Mouse (Mus musculus) 3134 (cell line): ENCODE results near the gene Prph.
"Not testable (repeated sequence)": the region's sequence is repeated elsewhere in the genome, so short reads cannot be mapped to it uniquely, and the experiment has no call there.

Experiments used
- DNase-seq: peaks from one replicate; pipeline ENCODE4 v3.0.0-alpha.2; 2011; ENCODE audit warnings: low spot score; ENCODE audit not compliant: insufficient read length; ENCODE audit errors: extremely low read depth

Gene Prph

DNA sequence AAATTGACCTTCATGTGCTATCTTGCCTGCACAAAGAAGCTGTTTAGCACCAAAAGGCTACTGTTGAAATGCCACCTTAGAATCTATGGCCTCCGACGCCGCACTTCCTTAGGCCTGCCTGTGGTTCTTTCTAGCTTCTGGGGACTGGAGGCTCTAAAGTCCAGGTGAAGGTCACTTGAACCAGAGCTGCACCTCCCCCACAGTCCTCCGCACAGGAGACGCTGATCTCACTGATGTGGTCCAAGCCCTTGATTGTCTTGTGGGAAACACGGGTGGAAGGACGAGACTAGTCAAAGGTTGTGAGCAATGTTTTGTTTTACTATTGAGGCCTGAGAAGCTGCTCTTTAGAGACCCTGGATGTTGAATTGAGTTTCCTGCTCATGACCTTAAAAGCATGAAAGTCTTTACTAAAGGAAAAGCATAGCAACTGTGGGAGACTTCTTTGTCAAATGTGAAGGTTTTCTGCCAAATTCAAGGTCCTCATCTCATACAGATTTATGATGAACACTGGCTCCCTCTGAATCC lies 22.2 kb upstream of the Prph start:
- DNase-seq = peak; percentile 31

DNA sequence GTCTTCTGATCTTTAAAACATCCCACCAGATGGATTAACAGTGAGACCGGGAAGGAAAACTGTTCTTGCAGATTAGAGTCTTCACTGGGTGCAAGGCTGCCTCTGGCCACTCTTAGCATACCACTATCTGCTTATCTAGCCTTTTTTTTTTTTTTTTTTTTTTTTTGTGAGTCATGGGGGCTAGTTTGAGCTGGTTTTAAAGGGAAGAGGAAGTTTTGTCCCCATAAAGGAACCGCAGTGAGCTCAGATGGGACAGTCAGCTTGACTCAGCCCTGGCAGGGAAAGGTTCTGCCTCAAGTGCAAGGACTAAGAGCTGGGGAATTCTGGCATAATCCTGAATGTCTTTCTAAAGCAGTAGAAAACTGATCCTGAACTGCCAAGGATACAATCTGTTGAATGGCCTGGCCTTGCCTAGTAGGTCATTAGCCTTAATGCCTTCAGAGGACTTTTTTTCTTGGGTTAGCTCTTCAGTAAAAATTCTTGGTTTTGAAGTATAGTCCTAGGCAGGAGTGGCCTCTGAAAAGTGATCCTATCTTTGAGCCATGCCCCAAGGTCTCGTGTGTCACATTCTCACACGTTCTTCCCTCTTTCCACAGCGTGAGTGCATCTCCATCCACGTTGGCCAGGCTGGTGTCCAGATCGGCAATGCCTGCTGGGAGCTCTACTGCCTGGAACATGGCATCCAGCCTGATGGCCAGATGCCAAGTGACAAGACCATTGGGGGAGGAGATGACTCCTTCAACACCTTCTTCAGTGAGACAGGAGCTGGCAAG lies 21.3 kb upstream of the Prph start:
- peak; percentile 76 for DNase-seq

DNA sequence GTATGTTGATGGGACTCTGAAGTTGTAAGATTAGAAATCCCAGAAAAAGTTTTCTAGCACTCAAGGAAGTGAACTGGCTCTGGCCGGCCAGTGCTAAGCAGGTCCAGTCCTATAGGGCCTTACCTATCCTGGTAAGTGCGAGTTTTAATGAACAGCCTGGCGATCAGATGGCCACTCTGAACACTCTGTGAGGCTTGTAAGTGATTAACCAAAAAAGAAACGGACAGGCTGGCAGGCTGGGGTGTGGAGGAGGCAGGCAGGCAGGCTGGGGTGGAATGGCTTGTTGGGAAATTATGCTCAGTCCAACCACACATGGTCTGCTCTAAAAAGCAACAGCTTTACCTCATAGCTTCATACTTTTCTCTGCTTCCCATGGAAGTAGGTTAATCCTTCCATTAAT lies 19.5 kb upstream of the Prph start:
- no peak for DNase-seq

DNA sequence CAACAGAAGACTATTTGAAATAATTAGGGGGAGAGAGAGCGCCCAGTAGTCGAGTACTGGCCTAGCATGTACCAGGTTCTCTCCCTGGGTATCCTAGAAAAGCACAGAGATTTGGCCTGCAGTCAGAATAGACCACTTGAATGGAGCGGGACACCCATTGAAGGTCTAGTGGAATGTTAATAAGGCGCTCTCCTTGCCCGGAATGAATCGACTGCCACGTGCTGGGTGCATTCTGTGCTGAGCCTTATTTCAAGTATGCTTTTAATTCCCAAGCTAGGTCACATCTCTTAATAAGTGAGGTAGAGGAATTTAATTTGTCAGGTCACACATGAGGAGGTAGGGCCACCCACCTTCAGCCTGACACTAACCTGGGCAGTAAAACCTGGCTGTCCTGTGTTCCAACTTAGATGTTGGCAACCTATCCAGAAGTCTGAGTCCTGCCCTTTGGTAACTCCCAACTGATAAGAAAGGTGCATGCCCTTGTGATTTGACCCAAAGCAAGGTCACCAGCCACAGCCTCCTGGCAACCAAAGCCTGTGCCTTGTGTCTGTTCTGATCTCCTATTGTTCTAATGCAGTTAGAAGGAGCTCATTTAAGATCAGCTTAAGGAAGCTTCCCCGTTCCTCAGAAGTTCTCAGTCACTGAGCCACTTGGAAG lies 18.6 kb upstream of the Prph start:
- DNase-seq = no peak

DNA sequence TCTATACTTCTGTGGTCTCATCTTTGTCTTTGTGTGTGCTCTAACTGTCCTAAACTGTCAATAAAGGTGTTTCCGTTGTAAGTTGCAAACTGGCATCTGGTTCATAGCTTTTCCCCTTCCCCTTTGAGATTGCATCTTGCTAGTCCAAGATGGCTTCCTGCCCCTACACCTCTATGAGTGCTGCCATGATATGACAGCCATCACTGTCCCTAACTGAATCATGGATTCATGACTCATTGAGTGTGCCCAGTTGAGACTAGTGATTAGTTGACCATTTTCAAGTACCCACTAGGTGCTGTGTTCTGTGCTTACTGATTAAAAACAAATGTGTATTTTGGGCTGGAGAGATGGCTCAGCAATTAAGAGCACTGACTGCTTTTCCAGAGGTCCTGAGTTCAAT lies 16.9 kb upstream of the Prph start:
- DNase-seq = no peak

DNA sequence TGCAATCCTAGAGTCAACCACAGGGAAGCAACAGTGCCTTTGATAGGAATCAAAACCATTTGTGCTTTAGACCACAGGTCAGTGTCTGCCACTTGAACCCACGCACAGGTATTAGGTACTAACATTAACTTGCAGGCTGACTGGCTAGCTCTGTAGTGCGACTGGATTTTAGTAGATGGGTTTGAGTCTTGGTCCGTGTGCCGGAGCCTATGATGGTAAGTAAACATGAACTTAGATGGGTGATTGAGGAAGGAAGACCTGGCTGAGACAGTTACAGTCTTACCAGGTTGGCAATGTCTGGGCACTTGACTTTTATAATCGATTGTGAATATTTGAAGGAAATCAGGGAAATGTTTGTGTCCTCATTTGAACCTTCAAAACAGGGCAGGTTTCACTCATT lies 16.2 kb upstream of the Prph start:
- DNase-seq = no peak

DNA sequence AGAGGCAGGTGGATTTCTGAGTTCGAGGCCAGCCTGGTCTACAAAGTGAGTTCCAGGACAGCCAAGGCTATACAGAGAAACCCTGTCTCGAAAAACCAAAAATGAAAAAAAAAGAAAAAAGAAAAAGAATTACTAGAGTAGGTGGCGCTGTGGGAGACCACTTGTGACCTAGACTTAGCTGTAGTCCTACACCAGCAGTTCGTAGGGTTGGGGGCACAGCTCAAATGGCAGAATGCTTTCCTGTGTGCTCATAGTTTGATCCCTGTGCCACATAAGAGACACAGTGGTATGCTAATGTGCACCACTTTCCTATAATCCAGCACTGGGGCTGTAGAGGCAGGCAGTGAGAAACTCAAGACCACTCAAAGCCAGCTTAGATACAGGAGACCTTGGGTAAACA lies 15.7 kb upstream of the Prph start:
- no peak for DNase-seq

DNA sequence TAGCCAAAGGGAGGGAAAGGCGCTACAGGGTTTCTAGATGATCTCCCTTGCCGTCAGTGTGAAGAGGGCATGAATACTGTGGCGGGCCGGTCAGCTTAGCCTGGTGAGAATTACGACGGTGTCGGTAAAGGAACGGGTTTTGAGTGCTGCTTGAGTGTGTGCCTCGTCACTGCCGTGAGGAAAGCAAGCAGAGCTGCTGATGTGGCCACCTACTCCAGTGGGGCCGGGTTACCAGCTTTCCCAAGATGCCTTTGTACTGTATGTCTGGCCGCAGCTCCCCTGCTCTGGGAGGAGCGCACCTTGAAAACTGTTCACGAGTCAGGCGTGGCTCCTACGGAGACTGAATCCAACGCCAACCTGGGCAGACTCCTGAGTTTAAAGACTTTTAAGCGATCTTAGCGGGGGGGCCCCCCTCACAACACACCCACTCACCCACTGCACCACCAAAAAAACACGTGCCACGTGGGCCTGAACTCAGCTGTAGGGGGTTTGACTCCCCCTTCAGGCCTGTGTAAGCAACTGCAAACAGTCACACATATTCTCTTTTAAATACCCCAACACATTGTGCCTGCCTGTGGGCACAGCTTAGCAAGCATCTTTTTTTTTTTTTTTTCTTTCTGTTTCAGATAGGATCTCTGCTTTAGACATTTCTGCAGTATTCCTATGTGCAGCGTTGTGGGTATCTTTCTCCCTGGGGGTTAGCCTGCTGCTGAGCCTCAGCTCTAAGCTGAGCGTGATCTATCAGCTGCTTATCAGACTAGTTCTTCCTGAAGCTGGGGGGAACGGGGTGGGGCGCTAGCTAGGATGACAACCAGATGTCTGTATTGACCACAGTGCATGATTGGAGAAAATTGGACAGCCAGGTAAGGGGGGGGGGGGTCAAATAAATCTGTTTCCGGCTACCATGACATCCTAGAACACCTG lies 14.7 kb upstream of the Prph start:
- DNase-seq = peak; percentile 52

DNA sequence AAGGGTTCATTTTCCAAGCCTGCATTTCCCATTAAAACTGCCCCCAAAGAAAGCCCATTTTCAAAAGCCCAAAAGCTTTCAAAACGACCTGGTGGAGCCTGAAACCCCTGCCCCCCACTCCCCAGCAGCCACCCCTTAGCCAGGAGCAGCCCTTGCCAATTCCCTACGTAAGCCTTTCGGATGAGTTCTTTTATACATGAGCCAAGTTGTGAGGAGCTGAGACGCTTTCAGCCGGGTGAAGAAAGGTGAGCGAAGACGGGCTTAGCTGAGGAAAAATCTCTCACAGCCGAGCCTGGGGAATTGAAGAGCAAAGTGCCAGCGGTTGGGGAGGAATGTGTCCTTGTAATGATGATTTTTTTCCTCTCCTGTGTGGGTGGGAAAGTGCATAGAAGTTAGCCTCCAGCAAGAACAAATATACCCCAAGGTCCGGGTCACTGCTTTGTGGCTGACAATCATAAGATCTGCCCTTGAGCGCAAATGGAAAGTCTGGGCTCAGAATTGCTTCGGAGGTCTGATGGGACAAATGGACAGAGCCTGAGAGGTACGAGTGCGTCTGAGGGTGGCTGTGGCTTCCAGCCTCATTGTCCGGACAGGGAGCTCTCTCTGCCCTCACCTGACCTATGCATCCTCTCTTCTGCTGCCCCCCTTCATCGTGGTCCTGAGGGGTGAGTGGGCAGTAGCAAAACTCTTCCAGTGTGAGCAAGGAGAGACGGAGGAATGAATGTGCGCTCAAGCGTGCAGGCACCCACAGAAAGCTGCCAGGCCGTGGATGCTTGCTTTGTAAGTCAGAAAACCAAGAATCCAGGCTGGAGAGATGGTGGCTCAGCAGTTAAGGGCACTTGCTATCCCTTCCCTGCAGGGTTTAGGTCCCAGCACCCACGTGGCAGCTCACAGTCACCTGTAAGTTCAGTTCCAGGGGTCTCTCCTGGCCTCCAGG lies 13.8 kb upstream of the Prph start:
- no peak for DNase-seq

DNA sequence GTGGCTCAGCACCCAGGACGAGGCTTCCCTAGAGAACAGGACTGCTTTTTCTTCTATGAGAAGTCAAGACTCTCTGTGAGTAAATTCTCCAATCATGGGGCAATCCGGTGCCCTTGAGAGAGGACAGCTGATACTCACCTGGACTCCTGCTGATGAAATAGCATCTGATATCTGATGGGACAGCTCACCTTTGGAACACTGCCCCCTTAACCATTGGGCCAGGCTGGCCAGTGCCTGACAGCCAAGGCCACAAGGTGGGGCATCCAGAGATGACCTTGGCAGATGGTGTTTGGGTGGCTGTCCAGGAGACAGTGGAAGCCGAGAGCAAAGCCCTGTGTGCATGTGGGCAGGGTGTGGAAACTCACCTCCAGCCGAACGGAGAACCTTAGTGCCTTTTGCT lies 12.6 kb upstream of the Prph start:
- no peak for DNase-seq

DNA sequence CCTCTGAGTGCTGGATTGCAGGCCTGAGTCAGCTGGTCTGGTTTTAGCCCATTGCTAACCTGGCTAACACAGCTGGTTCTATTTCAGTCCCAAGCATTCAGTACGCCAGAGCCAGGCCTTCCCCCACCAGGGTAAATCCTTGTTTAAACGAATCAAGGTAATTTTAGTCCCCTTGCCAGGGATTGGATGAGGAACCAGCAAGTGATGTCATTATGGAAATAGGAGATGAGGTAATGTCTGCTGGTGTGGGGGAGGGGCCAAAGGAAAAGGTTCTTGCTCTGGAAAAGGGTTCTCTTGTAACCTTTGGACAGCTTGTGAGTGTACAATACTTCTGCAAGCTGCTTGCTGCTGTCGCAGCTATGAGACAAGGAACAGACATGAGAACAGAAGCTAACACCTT lies 10.1 kb upstream of the Prph start:
- DNase-seq = no peak

DNA sequence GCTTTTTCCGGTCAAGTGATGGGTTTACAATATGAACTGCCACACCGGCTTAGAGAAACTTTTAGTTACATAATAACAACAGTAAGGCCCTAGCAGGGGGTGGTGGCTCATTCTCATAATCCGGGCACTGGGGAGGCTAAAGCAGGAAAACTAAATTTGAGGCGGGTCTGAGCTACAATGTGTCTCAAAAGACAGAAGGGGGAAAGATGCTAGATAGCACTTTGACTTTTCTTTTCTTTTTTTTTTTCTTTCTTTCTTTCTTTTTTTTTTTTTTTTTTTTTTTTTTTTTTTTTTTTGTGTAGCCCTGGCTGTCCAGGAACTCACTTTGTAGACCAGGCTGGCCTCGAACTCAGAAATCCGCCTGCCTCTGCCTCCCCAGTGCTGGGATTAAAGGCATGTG lies 9.2 kb upstream of the Prph start:
- DNase-seq = not testable (repeated sequence)

DNA sequence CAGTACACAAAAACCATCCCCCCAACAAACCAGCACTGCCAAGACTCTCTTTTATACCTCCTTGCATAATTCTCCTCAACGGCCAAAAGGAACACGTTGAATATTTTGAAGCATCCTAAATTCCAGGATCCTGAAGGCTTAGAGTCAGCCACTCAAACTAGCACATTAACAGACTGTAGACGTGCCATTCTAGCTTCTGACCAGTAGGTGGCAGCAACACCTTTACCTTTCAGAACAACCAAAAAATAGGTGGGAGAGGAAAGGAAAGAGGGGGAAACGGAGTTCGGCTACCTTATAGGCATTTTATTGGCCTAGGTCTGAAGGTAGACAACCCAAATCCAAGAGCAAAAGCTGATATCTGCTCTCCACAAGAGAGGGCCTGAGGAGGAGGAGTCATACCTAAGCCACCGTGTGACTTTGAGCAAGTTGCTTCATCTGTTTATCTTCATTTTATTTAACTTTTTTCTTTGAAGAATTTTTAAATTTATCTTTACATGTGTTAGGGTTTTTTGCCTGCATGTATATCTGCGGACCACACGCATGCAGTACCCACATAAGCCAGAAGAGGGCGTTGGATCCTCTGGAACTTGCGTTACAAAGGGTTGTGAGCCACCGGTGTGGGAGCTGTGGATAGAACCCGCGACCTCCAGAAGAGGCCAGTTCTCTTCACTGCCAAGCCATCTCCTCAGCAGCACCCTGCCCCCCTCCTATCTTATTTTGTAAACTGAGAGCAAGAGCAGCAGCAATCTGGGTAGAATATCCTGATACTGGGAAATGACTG lies 5.3 kb upstream of the Prph start:
- DNase-seq = no peak

DNA sequence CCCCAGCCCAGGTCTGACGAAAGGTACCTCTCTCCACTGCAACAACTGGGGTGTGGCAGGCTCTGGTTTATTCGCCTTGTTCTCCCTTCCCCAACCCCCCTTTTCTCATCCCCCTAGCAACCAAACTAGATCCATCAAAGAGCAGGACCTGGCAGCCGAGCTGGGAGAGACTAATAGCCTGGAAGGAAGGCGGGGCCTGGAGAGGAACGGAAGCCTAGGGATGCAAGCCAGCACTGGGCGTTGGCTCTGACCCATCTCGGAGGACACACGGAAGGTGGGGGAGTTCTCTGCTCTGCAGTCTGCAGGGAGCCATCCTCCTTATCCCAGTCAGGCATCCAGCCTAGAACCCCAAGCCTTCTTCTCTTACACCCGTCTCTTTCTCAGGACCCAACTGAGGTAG lies 1.6 kb upstream of the Prph start:
- DNase-seq = no peak

DNA sequence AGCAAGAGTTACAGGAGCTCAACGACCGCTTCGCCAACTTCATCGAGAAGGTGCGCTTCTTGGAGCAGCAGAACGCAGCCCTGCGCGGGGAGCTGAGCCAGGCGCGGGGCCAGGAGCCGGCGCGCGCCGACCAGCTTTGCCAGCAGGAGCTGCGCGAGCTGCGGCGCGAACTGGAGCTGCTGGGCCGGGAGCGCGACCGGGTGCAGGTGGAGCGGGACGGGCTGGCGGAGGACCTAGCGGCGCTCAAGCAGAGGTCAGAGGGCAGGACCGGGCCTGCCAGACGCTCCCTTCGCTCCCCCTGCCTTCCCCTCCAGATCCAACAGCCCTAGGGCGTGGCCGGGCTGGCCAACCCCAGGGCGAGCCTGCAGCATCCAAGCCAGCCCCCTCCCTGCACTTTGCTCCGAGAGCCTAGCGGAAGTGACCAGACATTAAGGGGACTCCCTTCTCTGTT lies 562 bp downstream of the Prph start:
- DNase-seq = no peak

DNA sequence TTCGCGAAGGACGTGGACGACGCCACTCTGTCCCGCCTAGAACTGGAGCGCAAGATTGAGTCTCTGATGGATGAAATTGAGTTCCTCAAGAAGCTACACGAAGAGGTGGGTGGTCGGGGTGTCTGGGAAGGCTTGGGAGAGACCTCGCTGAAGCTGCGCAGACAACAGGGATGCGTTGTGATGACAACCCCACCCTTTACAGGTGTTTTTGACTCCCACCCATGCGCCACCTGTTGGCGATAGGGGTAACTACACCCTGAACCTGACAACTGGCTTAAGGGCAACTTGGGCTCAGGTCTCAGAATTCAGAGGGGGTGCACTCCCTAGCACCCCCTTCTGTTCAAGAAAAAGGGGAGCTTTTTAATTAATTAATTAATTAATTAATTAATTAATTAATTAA lies 1.4 kb downstream of the Prph start:
- DNase-seq = no peak

DNA sequence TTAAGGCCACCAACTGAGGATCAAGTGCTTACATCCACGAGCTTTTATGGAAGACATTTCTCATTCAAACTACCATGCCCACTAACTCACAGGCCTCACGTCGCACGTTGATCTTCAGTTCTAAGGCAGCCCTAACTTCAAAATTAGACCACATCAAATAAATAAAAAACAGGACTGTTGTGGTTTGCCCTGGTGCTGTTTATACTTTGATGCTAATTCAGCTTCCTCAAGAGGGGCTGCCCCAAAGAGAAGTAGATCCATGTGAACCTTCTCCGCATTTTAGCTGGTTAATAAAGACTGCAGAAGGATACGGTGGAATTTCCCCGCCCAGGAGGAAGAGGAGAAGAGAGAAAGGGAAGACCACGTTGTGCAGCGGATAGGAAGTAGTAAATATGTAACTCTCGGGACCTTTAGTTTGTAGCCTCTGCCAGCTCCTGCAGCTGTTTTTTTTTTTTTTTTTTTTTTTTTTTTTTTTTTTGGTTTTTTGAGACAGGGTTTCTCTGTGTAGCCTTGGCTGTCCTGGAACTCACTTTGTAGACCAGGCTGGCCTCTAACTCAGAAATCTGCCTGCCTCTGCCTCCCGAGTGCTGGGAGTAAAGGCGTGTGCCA lies 10.7 kb downstream of the Prph start:
- DNase-seq = no peak

DNA sequence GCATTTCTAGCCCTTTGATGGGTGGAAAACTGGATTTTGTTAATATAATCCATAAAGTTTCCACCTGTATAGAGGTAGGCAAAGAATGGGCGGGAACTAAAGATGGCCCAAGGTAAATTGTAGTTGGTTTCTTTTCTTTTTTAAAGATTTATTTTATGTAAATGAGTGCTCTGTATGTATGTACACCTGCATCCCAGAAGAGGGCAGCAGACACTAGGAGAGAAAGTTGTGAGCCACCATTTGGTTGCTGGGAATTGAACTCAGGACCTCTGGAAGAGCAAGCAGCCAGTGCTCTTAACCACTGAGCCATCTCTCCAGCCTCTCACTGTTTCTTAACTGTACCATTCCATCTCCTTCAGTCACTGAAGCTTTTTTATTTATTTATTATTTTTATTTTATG lies 17.0 kb downstream of the Prph start:
- DNase-seq = no peak

DNA sequence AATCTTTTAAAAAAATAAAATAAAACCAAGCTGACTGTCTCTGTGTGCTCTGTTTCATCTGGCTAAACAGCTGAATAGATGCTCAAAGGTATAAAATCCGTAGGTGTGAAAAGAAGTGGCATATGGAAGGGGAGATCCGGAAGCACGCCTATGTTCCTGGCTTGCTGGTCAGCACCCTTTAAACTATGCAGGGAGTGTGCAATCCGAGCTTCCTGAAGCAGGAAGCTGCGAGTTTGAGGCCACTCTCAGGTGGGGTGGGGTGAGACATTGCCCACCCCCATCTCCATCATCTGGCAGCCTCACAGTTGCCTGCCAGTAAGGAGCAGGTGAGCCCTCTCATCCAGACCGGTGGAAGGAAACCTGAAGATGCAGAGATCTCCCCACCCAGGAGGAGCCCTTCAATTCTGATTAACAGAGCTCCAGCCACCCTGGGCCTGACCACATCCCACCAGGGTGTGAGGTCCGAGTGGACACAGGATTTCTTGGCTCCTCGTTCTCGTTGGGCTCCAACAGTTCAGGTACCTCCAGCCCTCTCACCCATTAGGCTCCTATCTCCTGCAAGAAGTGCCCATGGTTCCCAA lies 19.1 kb downstream of the Prph start, which contains the start of gene Troap:
Gene Troap (plus strand): TSS at position 557 of the 581 bp plus-strand sequence.
- no peak for DNase-seq
